Mouse (Mus musculus): ENCODE measurements around the gene Agpat1. TPM values are rescaled to one million over a fixed set of nuclear protein-coding genes. Genes with fewer than 3 reads are reported as not detected.

Agpat1 gene
- polyA plus RNA-seq, 1 experiment, result 245 TPM

- Histone ChIP-seq H3K4me1 (ENCODE audit: control insufficient read depth, insufficient read depth, low read length) (peaks cover 15% of the 10 kb centered on the region), H3K27ac (ENCODE audit: insufficient read depth, low read depth, low read length) (peak overlapping the region; percentile 99), H3K27me3 (replicated peaks; ENCODE audit: control insufficient read depth, insufficient read depth, low read length) (no peaks in the 10 kb centered on the region), H3K4me3 (ENCODE audit: insufficient read depth, low read depth, low read length) (peak overlapping the region; percentile 81), H3K36me3 (ENCODE audit: control insufficient read depth, insufficient read depth, low read length) (peaks cover 6% of the 10 kb centered on the region)
- peak; percentile 94 for DNase-seq
- whole genome bisulfite sequencing, result 3% methylated on average over 41 of the region's 45 CpGs
- TF ChIP-seq POLR2A (IDR thresholded peaks at IDR 0.05; ENCODE audit: low read depth, low read length) (peak; percentile 72), CTCF (conservative IDR thresholded peaks at IDR 0.05; ENCODE audit: insufficient read depth, insufficient read length, low read depth, low read length) (no peak)
Observed at GRCm38 (mm10) chr17:34627093-34627942, 23.3 kb downstream of the Agpat1 start.

- TF ChIP-seq POLR2A (IDR thresholded peaks at IDR 0.05; ENCODE audit: low read depth, low read length) (no peak), CTCF (conservative IDR thresholded peaks at IDR 0.05; ENCODE audit: insufficient read depth, insufficient read length, low read depth, low read length) (no peak)
- Histone ChIP-seq H3K27ac (ENCODE audit: insufficient read depth, low read depth, low read length) (peak within 1 kb of the TSS; percentile 99), H3K36me3 (ENCODE audit: control insufficient read depth, insufficient read depth, low read length) (peaks cover 2% of the 10 kb centered on the region; the same call in 1 of the 2 replicates), H3K4me3 (ENCODE audit: insufficient read depth, low read depth, low read length) (peak within 1 kb of the TSS; percentile 81), H3K27me3 (replicated peaks; ENCODE audit: control insufficient read depth, insufficient read depth, low read length) (no peaks in the 10 kb centered on the region), H3K4me1 (ENCODE audit: control insufficient read depth, insufficient read depth, low read length) (peaks cover 15% of the 10 kb centered on the region)
- peak; percentile 88 for DNase-seq
- WGBS, result 2% methylated on average over 29 of the region's 29 CpGs
Observed at GRCm38 (mm10) chr17:34627943-34628643, 24.0 kb downstream of the Agpat1 start, which contains the start of gene Ppt2. Gene Ppt2 (minus strand): TSS chr17:34628510.

- no peak for DNase-seq
- peaks cover 2% of the 10 kb centered on the region; the same call in 1 of the 2 replicates for H3K36me3 ChIP-seq (ENCODE audit: control insufficient read depth, insufficient read depth, low read length)
- H3K27me3 ChIP-seq (replicated peaks; ENCODE audit: control insufficient read depth, insufficient read depth, low read length), result no peaks in the 10 kb centered on the region
- peak overlapping the region; percentile 81; the same call in 1 of the 2 replicates for H3K4me3 ChIP-seq (ENCODE audit: insufficient read depth, low read depth, low read length)
- peaks cover 15% of the 10 kb centered on the region for H3K4me1 ChIP-seq (ENCODE audit: control insufficient read depth, insufficient read depth, low read length)
- 32% methylated on average over 5 of the region's 5 CpGs for WGBS
- TF ChIP-seq POLR2A (IDR thresholded peaks at IDR 0.05; ENCODE audit: low read depth, low read length), result no peak
- TF ChIP-seq CTCF (conservative IDR thresholded peaks at IDR 0.05; ENCODE audit: insufficient read depth, insufficient read length, low read depth, low read length), result no peak
- peak overlapping the region; percentile 99 for H3K27ac ChIP-seq (ENCODE audit: insufficient read depth, low read depth, low read length)
Observed at GRCm38 (mm10) chr17:34628644-34628967, 24.5 kb downstream of the Agpat1 start.

GRCm38 (mm10) chr17:34629221-34629751 lies 25.2 kb downstream of the Agpat1 start, which contains the start of gene Prrt1:
Gene Prrt1 (plus strand): TSS chr17:34629533.
- Histone ChIP-seq H3K27me3 (replicated peaks; ENCODE audit: control insufficient read depth, insufficient read depth, low read length) (no peaks in the 10 kb centered on the region), H3K4me3 (ENCODE audit: insufficient read depth, low read depth, low read length) (peak within 1 kb of the TSS; percentile 81), H3K36me3 (ENCODE audit: control insufficient read depth, insufficient read depth, low read length) (peaks cover 2% of the 10 kb centered on the region; the same call in 1 of the 2 replicates), H3K27ac (ENCODE audit: insufficient read depth, low read depth, low read length) (peak within 1 kb of the TSS; percentile 99), H3K4me1 (ENCODE audit: control insufficient read depth, insufficient read depth, low read length) (peaks cover 15% of the 10 kb centered on the region)
- WGBS, result 25% methylated on average over 16 of the region's 16 CpGs
- DNase-seq, result no peak
- TF ChIP-seq CTCF (conservative IDR thresholded peaks at IDR 0.05; ENCODE audit: insufficient read depth, insufficient read length, low read depth, low read length), result no peak
- TF ChIP-seq POLR2A (IDR thresholded peaks at IDR 0.05; ENCODE audit: low read depth, low read length), result no peak

GRCm38 (mm10) chr17:34629796-34630603 lies 25.9 kb downstream of the Agpat1 start:
- H3K36me3 ChIP-seq (ENCODE audit: control insufficient read depth, insufficient read depth, low read length), result peaks cover 2% of the 10 kb centered on the region; the same call in 1 of the 2 replicates
- DNase-seq, result no peak
- no peak overlapping the region for H3K27ac ChIP-seq (ENCODE audit: insufficient read depth, low read depth, low read length)
- H3K27me3 ChIP-seq (replicated peaks; ENCODE audit: control insufficient read depth, insufficient read depth, low read length), result no peaks in the 10 kb centered on the region
- H3K4me1 ChIP-seq (ENCODE audit: control insufficient read depth, insufficient read depth, low read length), result peaks cover 15% of the 10 kb centered on the region
- 68% methylated on average over 12 of the region's 12 CpGs for WGBS
- TF ChIP-seq POLR2A (IDR thresholded peaks at IDR 0.05; ENCODE audit: low read depth, low read length) (no peak), CTCF (conservative IDR thresholded peaks at IDR 0.05; ENCODE audit: insufficient read depth, insufficient read length, low read depth, low read length) (no peak)
- peak overlapping the region; percentile 26 for H3K4me3 ChIP-seq (ENCODE audit: insufficient read depth, low read depth, low read length)

- no peaks in the 10 kb centered on the region for H3K27me3 ChIP-seq (replicated peaks; ENCODE audit: control insufficient read depth, insufficient read depth, low read length)
- H3K36me3 ChIP-seq (ENCODE audit: control insufficient read depth, insufficient read depth, low read length), result no peaks in the 10 kb centered on the region
- peak overlapping the region; percentile 7; the same call in 1 of the 2 replicates for H3K4me3 ChIP-seq (ENCODE audit: insufficient read depth, low read depth, low read length)
- 11% methylated on average over 48 of the region's 48 CpGs for WGBS
- H3K4me1 ChIP-seq (ENCODE audit: control insufficient read depth, insufficient read depth, low read length), result peaks cover 12% of the 10 kb centered on the region; the same call in 1 of the 2 replicates
- TF ChIP-seq POLR2A (IDR thresholded peaks at IDR 0.05; ENCODE audit: low read depth, low read length), result no peak
- no peak for TF ChIP-seq CTCF (conservative IDR thresholded peaks at IDR 0.05; ENCODE audit: insufficient read depth, insufficient read length, low read depth, low read length)
- no peak overlapping the region for H3K27ac ChIP-seq (ENCODE audit: insufficient read depth, low read depth, low read length)
- no peak for DNase-seq
Observed at GRCm38 (mm10) chr17:34630761-34631301, 26.8 kb downstream of the Agpat1 start.
